Mouse (Mus musculus) erythroblast, embryonic 14.5 days (primary cell): ENCODE measurements around the gene Slc25a41. TPM values are rescaled to one million over a fixed set of nuclear protein-coding genes. Genes with fewer than 3 reads are reported as not detected.
"Not testable (repeated sequence)": the region's sequence is repeated elsewhere in the genome, so short reads cannot be mapped to it uniquely, and the experiment has no call there.

Experiments
- H3K27me3 ChIP-seq: 2 replicates; pipeline ENCODE4 v1.6.1; 2012; ENCODE audit warnings: inconsistent platforms; ENCODE audit not compliant: control insufficient read depth
- H3K36me3 ChIP-seq: 2 replicates; pipeline ENCODE4 v1.6.1; 2012; ENCODE audit warnings: mild to moderate bottlenecking, inconsistent platforms; ENCODE audit not compliant: control insufficient read depth
- H3K4me1 ChIP-seq: 2 replicates; pipeline ENCODE4 v1.6.1; 2012; ENCODE audit warnings: inconsistent platforms; ENCODE audit not compliant: control insufficient read depth
- H3K4me3 ChIP-seq: replicated peaks from 2 replicates; pipeline ENCODE3; 2012; ENCODE audit warnings: moderate library complexity, mild to moderate bottlenecking, inconsistent platforms
- H3K9me3 ChIP-seq: 2 replicates; pipeline ENCODE4 v1.6.1; 2012; ENCODE audit warnings: low read length, inconsistent platforms, mixed read lengths; ENCODE audit not compliant: control insufficient read depth
- GATA1 ChIP-seq: IDR thresholded peaks from 2 replicates; pipeline ENCODE4 v1.6.1; 2012; ENCODE audit warnings: low read length, inconsistent platforms, mixed read lengths
- TAL1 ChIP-seq: IDR thresholded peaks from 3 replicates; pipeline ENCODE4 v1.6.1; 2012; ENCODE audit warnings: low read length, inconsistent platforms, mixed read lengths
- polyA plus RNA-seq: library from polyadenylated mRNA; stranded (reverse); fragments of >175 nt; gene quantifications from 2 replicates; pipeline ENCODE4 v1.2.3, GENCODE M21; 2012

The Slc25a41 gene
- polyA plus RNA-seq, 1 experiment, result not detected

GRCm38 (mm10) chr17:57056246-57056645, 14.8 kb upstream of the Slc25a41 start:
- H3K9me3 ChIP-seq, result no peaks in the 10 kb centered on the region
- peaks cover 20% of the 10 kb centered on the region for H3K4me1 ChIP-seq
- TF ChIP-seq TAL1, result no peak
- no peak for TF ChIP-seq GATA1

GRCm38 (mm10) chr17:57051679-57052078, 10.2 kb upstream of the Slc25a41 start:
- peaks cover 12% of the 10 kb centered on the region; the same call in 1 of the 2 replicates for H3K36me3 ChIP-seq
- not testable (repeated sequence) for H3K27me3 ChIP-seq, H3K4me1 ChIP-seq, H3K4me3 ChIP-seq, H3K9me3 ChIP-seq

More at GRCm38 (mm10) chr17:57056246-57056645, 14.8 kb upstream of the Slc25a41 start:
- peaks cover 10% of the 10 kb centered on the region; the same call in 1 of the 2 replicates for H3K36me3 ChIP-seq
- H3K4me3 ChIP-seq, result no peak overlapping the region
- H3K27me3 ChIP-seq, result peaks cover 37% of the 10 kb centered on the region

- no peaks in the 10 kb centered on the region for H3K27me3 ChIP-seq
- TF ChIP-seq GATA1 (no peak), TAL1 (no peak)
- peaks cover 9% of the 10 kb centered on the region; the same call in 1 of the 2 replicates for H3K36me3 ChIP-seq
- H3K4me3 ChIP-seq, result no peak overlapping the region
- no peaks in the 10 kb centered on the region for H3K9me3 ChIP-seq
- H3K4me1 ChIP-seq, result peaks cover 4% of the 10 kb centered on the region; the same call in 1 of the 2 replicates
Observed at GRCm38 (mm10) chr17:57048816-57049215, 7.4 kb upstream of the Slc25a41 start.

- H3K36me3 ChIP-seq, result peaks cover 2% of the 10 kb centered on the region; the same call in 1 of the 2 replicates
- H3K9me3 ChIP-seq, result no peaks in the 10 kb centered on the region
- H3K27me3 ChIP-seq, result no peaks in the 10 kb centered on the region; the same call in 1 of the 2 replicates
- no peak overlapping the region for H3K4me3 ChIP-seq
- peaks cover 4% of the 10 kb centered on the region; the same call in 1 of the 2 replicates for H3K4me1 ChIP-seq
- TF ChIP-seq TAL1 (no peak), GATA1 (no peak)
Observed at GRCm38 (mm10) chr17:57047406-57047805, 6.0 kb upstream of the Slc25a41 start.

GRCm38 (mm10) chr17:57038978-57039377, 2.5 kb downstream of the Slc25a41 start:
- Histone ChIP-seq H3K9me3 (peaks cover 3% of the 10 kb centered on the region; the same call in 1 of the 2 replicates), H3K36me3 (no peaks in the 10 kb centered on the region), H3K4me3 (no peak overlapping the region), H3K27me3 (peaks cover 28% of the 10 kb centered on the region), H3K4me1 (peaks cover 5% of the 10 kb centered on the region)
- TF ChIP-seq TAL1 (no peak), GATA1 (no peak)

- peak overlapping the region; percentile 77 for H3K4me3 ChIP-seq
- no peak for TF ChIP-seq GATA1
- no peak for TF ChIP-seq TAL1
- peaks cover 41% of the 10 kb centered on the region for H3K4me1 ChIP-seq
- peaks cover 5% of the 10 kb centered on the region for H3K27me3 ChIP-seq
- peaks cover 19% of the 10 kb centered on the region for H3K36me3 ChIP-seq
- H3K9me3 ChIP-seq, result no peaks in the 10 kb centered on the region
Observed at GRCm38 (mm10) chr17:57032854-57033253, 8.6 kb downstream of the Slc25a41 start.

- H3K4me1 ChIP-seq, result peaks cover 51% of the 10 kb centered on the region
- H3K27me3 ChIP-seq, result 0 out of 2 replicates have a peak, but pooled peaks cover 2% of the 10 kb centered on the region
- peaks cover 29% of the 10 kb centered on the region for H3K36me3 ChIP-seq
- H3K9me3 ChIP-seq, result no peaks in the 10 kb centered on the region
- TF ChIP-seq TAL1 (0 out of 3 replicates have a peak, but pooled peaks have one; percentile 12), GATA1 (no peak)
- H3K4me3 ChIP-seq, result peak overlapping the region; percentile 77
Observed at GRCm38 (mm10) chr17:57031661-57032420, 9.6 kb downstream of the Slc25a41 start.

GRCm38 (mm10) chr17:57030931-57031660, 10.4 kb downstream of the Slc25a41 start, which contains the start of gene Khsrp:
Khsrp (minus strand) TSS chr17:57031522.
- 0 out of 2 replicates have a peak, but pooled peaks cover 2% of the 10 kb centered on the region for H3K27me3 ChIP-seq
- H3K36me3 ChIP-seq, result peaks cover 36% of the 10 kb centered on the region
- H3K4me1 ChIP-seq, result peaks cover 58% of the 10 kb centered on the region
- H3K9me3 ChIP-seq, result no peaks in the 10 kb centered on the region
- TF ChIP-seq TAL1 (no peak), GATA1 (no peak)
- peak within 1 kb of the TSS; percentile 77 for H3K4me3 ChIP-seq

GRCm38 (mm10) chr17:57029691-57030090, 11.8 kb downstream of the Slc25a41 start:
- TF ChIP-seq GATA1 (no peak; the same call in 1 of the 2 replicates), TAL1 (no peak)
- H3K27me3 ChIP-seq, result 0 out of 2 replicates have a peak, but pooled peaks cover 2% of the 10 kb centered on the region
- peak overlapping the region; percentile 77 for H3K4me3 ChIP-seq
- peaks cover 50% of the 10 kb centered on the region for H3K36me3 ChIP-seq
- no peaks in the 10 kb centered on the region for H3K9me3 ChIP-seq
- H3K4me1 ChIP-seq, result peaks cover 72% of the 10 kb centered on the region
